Mouse (Mus musculus) spleen, adult 2 months (tissue): Measurements from ENCODE around the gene 9130023H24Rik.

Experiments used
- CTCF ChIP-seq: fragments of 200-500 bp; IDR thresholded peaks from 2 replicates; pipeline ENCODE4 v1.5.1; 2011; ENCODE audit warnings: mild to moderate bottlenecking, inconsistent platforms; ENCODE audit not compliant: insufficient read depth, insufficient read length, insufficient replicate concordance; ENCODE audit errors: extremely low read depth
- POLR2A ChIP-seq: fragments of 200-500 bp; IDR thresholded peaks from 2 replicates; pipeline ENCODE4 v1.6.1; 2011; ENCODE audit warnings: low read depth, low read length, inconsistent platforms

DNA sequence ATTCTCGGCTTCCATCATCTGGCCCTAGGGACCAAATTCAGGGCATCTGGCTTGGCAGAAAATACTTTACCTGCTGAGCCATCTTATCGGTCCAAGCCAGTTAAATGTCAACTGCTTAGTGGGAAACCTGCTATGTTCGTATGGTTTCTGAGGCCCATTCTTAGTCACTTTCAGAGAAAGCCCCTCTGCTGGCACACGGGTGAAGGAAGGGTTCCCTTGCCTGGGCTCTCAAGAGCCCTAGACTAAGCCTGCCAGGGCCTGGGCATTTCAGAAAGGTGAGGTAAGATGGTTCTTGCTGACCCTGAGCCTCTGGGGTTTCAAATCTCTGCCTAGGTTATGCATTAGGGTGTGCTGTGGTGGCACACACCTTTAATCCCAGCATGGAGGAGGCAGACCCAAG is 7.7 kb upstream of the 9130023H24Rik start:
- no peak for TF ChIP-seq CTCF
- no peak for TF ChIP-seq POLR2A
